Mouse (Mus musculus) layer of hippocampus, adult 2 months (tissue): ENCODE results near the gene Trmt13. TPM values are rescaled to one million over a fixed set of nuclear protein-coding genes. Genes with fewer than 3 reads are reported as not detected.

Experiments
- DNase-seq, 2 experiments: peaks; one replicate each; pipeline ENCODE4 v3.0.0; 2022; ENCODE audit warnings: low spot score in 2 of 2
- H3K27ac ChIP-seq: fragments of 200-600 bp; 2 replicates; pipeline ENCODE4 v1.8.1; 2022
- H3K4me3 ChIP-seq: fragments of 200-600 bp; 2 replicates; pipeline ENCODE4 v1.8.1; 2022; ENCODE audit warnings: mild to moderate bottlenecking
- CTCF ChIP-seq: fragments of 200-600 bp; conservative IDR thresholded peaks from 2 replicates; pipeline ENCODE4 v1.8.1; 2022; ENCODE audit warnings: antibody characterized with exemption, mild to moderate bottlenecking, moderate library complexity
- total RNA-seq, 2 experiments: library from RNA; stranded (reverse); gene quantifications; 2 replicates each; pipeline ENCODE4 v1.2.3; 2021

Gene Trmt13
- total RNA-seq, 2 experiments from 2014 or later, result 17.9 to 24.4 TPM

- no peak for DNase-seq
- Histone ChIP-seq H3K4me3 (no peak overlapping the region), H3K27ac (no peak overlapping the region)
- TF ChIP-seq CTCF, result no peak
Measured at GRCm38 (mm10) chr3:116648805-116649204, 34.4 kb upstream of the Trmt13 start.

- DNase-seq, result no peak
- Histone ChIP-seq H3K4me3 (no peak overlapping the region), H3K27ac (no peak overlapping the region)
- TF ChIP-seq CTCF, result no peak
Measured at GRCm38 (mm10) chr3:116646387-116646786, 32.0 kb upstream of the Trmt13 start.

DNA sequence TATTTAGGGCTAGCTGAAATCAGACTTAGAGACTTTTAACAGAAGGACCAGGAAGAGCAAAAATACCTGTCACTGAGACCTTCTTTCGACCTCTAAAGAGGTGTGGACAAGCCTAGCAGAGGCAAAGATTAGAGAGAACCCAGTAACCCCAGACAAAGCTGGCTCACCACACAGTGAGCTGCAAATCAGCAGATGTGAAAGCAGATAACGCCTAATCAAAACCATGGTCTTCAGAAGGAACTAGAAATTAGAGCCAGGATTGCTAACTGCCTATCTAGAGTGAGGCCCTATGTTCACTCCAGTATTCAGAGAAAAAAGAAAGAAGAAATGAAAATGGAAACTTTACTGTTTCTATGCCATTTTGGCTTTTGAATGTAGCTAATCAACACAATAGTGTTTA, 28.0 kb upstream of the Trmt13 start:
- no peak overlapping the region for H3K4me3 ChIP-seq
- TF ChIP-seq CTCF, result no peak
- H3K27ac ChIP-seq, result no peak overlapping the region
- DNase-seq, result no peak

DNA sequence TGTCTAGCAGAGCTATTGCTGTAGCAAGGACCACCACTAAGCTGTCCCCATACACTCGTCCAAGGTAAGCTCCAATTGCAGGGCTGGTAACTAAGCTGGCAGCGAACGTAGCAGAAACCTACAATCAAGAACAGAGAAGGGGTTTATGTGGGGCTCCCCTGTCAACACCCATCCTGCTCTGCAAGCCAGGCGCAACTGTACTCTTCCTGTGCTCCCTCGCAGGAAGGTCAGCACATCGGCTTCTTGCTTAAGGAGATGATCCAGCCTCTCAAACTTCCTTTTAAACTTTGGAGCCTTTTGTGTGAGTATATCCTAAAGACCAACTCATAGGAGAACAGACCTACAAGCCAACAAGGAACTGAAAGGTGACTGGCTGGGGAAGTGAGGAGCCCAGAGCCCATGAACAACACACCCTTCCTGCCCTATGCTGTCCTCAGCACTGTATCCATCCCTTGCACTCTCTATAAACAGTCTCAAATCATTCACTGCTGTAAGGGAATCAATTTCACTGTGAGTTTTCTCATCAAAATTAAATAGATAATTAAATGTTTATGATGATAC, 27.5 kb upstream of the Trmt13 start:
- TF ChIP-seq CTCF, result no peak
- Histone ChIP-seq H3K27ac (no peak overlapping the region), H3K4me3 (no peak overlapping the region)
- no peak for DNase-seq

DNA sequence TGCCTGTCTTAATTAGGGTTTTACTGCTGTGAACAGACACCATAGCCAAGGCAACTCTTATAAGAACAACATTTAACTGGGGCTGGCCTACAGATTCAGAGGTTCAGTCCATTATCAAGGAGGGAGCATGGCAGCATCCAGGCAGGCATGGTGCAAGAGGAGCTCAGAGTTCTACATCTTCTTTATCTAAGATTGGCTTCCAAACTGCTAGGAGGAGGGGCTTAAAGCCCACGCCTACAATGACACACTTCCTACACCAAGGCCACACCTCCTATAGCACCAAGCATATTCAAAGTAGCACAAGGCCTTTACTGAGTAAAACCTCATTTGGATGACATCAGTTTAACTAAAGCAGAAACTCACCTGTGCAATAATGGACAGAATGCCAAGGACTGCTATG, 25.6 kb upstream of the Trmt13 start:
- DNase-seq, result no peak
- Histone ChIP-seq H3K4me3 (no peak overlapping the region), H3K27ac (no peak overlapping the region)
- TF ChIP-seq CTCF, result no peak

DNA sequence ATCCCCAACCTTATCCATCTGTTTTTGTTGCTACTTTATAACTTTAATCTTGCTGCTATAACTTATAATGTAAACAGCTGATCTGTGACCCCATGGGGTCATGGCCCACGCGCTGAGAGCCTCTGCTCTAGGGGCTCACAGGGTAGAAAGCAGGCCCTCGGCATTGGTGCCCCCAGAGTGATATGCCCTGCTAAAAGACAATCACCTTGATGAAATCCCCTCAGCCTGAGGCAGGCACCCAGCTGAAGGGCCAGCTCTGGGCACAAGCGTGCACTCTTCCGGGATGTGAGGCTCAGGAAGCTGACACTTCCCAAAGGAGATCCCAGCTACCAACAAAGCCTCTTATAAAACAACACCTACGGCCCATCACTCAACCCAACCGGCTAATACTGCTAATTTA, 24.2 kb upstream of the Trmt13 start:
- Histone ChIP-seq H3K27ac (peak overlapping the region; percentile 40; the same call in 1 of the 2 replicates), H3K4me3 (no peak overlapping the region)
- no peak for TF ChIP-seq CTCF
- no peak for DNase-seq

DNA sequence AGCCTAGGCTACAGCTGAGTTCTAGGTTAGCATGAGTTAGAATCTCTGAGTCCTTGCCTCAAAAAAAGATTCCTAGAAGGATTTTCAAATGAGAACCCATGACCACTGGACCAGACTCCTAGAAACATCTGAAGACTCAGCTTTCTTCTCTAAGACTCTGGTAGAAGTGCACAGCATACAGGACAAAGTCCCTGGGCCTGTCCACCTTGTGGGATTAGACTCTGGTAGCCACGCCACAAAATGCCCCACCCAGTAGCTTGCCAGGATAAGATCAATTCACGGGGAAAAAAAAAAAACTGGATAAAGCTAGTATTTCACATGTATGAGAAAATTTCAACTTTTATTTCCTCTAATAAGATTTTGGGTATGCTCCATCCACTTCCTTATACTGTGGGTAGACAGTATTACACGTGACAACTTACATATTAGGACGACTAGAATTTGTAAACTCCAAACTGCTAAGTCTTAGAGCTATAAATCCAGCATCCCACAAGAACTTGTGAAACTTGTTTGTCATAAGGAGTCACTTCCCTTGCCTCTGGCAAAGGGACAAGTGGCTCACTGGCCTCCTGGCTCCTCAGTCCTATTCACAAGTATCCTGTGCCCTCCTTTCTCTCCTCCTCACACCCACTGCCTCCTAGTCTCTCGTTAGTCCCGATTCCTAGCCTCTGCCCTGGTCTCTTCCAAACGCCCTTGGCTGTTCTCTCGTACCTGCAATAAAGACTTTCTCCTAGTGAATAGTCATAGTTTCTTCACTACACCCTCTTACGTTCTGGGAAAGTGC, 23.5 kb upstream of the Trmt13 start:
- H3K27ac ChIP-seq, result peak overlapping the region; percentile 40; the same call in 1 of the 2 replicates
- no peak for DNase-seq
- TF ChIP-seq CTCF, result no peak

DNA sequence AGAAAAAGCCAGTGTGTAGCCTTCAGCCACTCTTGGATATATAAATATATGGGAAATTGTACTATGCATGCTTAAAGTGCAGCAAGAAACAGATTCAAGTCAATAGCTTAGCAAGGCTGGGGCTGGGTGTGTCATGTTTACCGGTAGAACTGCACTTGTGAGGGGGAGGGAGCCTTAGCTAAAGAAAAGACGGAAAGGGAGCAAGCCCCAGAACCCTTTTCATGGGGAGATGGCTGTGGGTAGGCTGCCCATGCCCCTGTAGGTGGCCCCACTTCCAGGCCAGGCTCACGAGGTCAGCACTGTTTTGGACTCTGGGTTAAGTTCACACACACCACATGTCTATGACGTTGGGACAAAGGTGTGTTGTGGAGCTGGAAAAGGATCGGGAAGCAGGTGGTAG, 21.4 kb upstream of the Trmt13 start:
- Histone ChIP-seq H3K4me3 (no peak overlapping the region), H3K27ac (peak overlapping the region; percentile 81)
- no peak for TF ChIP-seq CTCF
- DNase-seq, result no peak

More for the DNA sequence above, 23.5 kb upstream of the Trmt13 start:
- no peak overlapping the region for H3K4me3 ChIP-seq

DNA sequence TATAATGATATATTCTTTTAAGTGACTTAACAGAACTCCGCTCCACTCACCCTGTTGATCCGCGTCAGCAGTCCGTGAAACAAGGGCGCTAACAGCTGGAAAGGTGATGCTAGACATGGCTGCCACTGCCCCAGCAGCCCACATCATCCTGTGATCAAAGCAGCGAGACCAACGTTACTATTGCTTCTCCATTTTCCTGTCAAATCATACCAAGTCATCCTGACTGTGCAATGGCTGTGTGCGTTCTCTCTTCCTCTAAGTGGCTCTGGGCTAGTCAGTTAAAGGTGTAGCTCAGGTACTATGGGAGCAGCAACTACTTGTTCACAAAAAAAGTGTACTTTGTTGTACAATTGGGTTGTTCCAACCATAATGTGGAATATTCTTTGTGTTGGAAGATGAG, 20.5 kb upstream of the Trmt13 start:
- no peak for DNase-seq
- no peak for TF ChIP-seq CTCF
- H3K4me3 ChIP-seq, result no peak overlapping the region
- peak overlapping the region; percentile 81 for H3K27ac ChIP-seq

GRCm38 (mm10) chr3:116634091-116634490, 19.7 kb upstream of the Trmt13 start:
- TF ChIP-seq CTCF, result no peak
- no peak for DNase-seq
- 0 out of 2 replicates have a peak overlapping the region, but pooled peaks have one; percentile 81 for H3K27ac ChIP-seq
- H3K4me3 ChIP-seq, result no peak overlapping the region

GRCm38 (mm10) chr3:116632971-116633370, 18.6 kb upstream of the Trmt13 start:
- no peak for DNase-seq
- Histone ChIP-seq H3K4me3 (no peak overlapping the region), H3K27ac (no peak overlapping the region)
- TF ChIP-seq CTCF, result no peak

- DNase-seq, result no peak
- 0 out of 2 replicates have a peak overlapping the region, but pooled peaks have one; percentile 28 for H3K27ac ChIP-seq
- H3K4me3 ChIP-seq, result no peak overlapping the region
- TF ChIP-seq CTCF, result no peak
Measured at GRCm38 (mm10) chr3:116631459-116631858, 17.1 kb upstream of the Trmt13 start.

- Histone ChIP-seq H3K27ac (no peak overlapping the region), H3K4me3 (no peak overlapping the region)
- no peak for TF ChIP-seq CTCF
- no peak for DNase-seq
Measured at GRCm38 (mm10) chr3:116622641-116623040, 8.3 kb upstream of the Trmt13 start.
